Mouse (Mus musculus): ENCODE data around the gene Gpc3. TPM values are rescaled to one million over a fixed set of nuclear protein-coding genes. Genes with fewer than 3 reads are reported as not detected.
"Not testable (repeated sequence)": the region's sequence is repeated elsewhere in the genome, so short reads cannot be mapped to it uniquely, and the experiment has no call there.

The Gpc3 gene
- polyA plus RNA-seq, 1 experiment from 2014 or later = 19.6 TPM

- DNase-seq (ENCODE audit: low spot score) = no peak
Measured at GRCm38 (mm10) chrX:52412936-52413335, 200.8 kb downstream of the Gpc3 start.

DNA sequence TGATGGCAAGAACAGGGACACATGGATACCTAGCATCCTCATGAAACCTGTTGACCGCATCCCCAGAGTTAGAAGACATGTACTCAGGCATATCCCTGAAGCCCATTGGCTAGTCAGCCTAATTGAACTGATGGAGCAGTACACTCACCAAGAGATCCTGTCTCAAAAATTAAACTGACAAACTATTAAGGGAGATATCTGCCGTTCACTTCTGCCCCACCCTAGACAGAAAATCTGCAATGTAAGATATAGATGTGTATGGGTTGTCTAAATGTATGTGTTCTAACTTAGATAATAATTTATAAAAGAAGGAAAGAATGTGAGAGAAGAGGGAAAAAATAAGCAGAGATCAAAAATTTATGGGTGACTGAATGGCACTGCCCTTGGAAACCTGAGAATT is 212.6 kb downstream of the Gpc3 start:
- no peak for DNase-seq (ENCODE audit: low spot score)

DNA sequence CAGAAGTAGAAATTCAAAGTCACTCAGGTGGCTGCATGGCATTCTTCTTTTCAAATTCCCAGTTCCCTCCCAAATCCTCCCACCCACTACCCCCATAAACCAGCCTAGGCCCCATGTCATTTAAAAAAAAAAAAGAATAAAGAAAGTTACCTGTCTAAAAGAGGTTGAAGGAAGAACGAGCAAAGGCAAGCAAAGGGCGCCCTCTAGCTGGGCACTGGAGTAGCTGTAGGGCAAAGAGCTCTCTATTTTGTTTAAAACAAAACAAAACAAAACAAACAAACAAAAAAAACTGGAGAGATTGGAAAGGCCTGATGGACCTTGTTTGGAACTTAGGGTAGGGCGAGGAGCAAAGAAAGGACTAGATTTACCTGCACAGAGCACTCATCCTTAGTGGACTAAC is 238.6 kb downstream of the Gpc3 start:
- DNase-seq (ENCODE audit: low spot score) = peak; percentile 2

DNA sequence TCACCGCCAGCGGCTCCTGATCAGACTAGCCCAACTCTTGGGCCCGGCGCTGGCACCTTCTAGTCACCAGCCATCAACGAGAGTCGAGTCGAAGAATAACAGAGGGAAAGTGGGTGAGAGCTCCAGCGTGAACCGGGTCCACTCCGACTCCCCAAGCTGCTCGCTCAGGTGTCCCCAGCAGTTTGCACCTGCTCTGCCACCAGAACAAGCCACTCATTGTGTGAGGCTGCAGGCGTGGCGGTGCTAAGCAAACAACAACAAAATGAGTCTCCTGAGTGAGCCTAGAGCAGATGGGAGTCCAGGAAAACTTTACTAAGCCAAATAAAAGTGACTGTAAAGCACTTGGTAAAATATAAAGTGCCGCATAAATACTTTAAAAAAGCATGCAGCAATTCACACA is 239.5 kb downstream of the Gpc3 start:
- DNase-seq (ENCODE audit: low spot score) = no peak

DNA sequence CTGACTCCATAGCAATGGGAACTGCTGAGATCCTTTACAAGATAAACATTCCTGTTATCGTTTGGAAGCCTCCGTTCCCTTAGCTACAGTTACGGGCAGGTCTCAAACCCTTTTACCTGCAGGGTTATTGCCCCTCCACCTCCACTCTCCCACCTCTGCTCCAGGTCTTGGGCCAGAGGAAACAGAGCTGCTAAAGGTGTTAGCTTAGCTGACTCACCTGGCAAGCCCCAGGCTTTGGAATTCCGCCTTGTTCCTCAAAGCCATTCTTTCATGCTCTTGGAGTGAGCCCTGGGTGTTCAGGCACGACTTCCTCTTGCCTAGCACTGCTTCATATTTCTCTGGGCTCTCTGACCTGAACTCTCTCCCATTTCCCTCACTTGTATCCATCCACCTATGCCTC is 241.3 kb downstream of the Gpc3 start:
- no peak for DNase-seq (ENCODE audit: low spot score)

- DNase-seq (ENCODE audit: low spot score) = no peak
Measured at GRCm38 (mm10) chrX:52369938-52370758, 243.6 kb downstream of the Gpc3 start.

DNA sequence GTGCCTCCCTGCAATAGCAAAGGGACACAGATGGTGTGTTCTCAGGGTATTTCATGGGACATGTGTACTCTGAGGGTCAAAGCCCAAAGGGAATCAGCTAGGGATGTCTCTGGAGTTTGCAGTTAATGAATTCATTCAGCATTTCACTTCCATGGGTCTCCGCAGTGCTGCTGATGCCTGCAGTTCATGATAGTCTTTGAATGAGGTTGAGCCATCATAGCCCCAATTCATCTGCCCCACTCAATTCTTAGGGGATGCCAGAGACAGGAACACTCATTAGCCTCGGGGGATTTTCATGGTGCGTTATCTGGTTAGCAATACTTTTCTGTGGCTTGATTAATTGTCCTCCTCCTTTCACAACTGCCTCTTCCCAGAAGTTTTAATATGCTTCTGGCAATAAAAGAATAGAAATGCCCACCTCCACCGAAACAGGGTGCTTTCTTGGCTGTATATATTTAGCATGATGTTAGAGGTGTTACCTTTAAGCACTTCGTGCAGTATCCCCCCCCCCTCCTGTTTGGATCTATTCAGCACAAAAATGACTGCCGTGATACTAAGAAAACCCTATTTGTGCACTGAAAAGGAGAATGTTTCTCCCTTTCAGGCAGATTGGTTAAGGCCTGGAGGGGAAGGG is 244.3 kb downstream of the Gpc3 start:
- DNase-seq (ENCODE audit: low spot score) = no peak

- no peak for DNase-seq (ENCODE audit: low spot score)
Measured at GRCm38 (mm10) chrX:52366826-52367225, 246.9 kb downstream of the Gpc3 start.

DNA sequence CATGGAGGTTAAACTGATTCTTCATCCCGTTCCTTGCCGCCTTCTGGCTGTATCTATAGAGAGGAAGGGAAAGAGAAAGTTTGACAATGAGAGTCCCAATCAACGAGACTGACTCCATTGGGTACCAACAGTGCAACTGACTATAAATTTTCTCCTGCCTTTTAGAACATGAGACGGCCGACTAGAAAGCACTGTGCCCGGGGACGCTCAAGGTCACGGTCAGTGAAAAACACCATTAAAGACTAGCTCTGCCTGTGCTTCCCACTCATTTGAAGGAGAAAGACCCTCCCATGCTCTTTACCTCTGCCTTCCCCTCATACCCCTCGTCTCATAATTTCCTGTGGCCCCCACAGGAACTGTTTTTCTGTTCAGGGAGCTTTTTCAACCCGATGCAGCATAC is 248.0 kb downstream of the Gpc3 start:
- DNase-seq (ENCODE audit: low spot score) = no peak

DNA sequence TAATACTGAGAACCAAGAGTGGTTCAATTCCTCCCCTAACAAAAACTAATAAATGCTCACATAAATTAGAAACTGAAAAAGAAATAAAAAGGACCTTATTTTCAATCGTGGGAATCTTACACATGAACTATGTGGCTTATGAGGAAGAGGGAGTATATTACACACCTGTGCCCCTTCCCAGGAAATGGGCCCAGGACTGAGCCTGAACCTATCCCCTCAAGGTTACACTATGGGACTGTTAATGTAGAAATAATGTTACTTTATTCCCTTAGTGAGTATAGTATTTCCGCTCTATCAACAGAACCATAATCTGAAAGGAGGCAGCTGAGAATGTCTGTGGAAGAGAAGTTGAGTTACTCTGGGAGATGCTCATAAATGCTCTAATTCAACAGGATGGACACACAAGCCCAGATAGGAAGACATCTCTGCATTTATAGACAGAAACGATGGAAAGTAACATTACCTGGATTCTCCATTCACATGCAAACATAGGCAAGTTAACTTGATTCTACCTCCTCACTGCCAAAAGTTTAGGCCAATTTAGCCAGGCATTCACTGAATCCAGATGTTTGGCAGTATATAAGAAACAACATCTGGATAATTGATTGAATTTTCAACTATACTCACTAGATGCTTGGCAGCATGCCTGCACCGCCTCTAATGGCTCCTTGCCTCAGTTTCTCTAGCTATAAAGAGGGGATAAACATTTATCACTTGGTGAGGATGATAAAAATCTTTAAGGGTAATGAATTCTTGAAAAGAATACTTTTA is 251.3 kb downstream of the Gpc3 start:
- DNase-seq (ENCODE audit: low spot score) = no peak

DNA sequence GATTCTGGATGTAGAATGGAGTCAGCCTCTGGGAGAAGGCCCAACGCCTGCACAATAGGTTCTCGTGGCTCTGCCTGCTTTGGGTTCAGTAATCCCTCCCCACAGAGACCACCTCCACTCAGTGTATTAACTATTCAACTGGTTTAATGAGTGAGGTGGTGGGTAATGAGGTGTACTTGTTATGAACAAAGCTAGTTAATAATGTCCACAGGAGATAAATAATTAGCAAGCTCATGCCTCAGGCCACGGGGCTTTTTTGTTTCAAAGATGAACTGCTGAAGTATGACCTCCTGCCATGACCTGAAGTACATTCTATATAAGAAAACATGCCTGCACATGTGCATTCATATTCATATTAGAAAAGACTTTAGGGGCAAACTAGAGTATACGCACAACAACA is 260.8 kb downstream of the Gpc3 start:
- no peak for DNase-seq (ENCODE audit: low spot score)

GRCm38 (mm10) chrX:52350631-52351030 is 263.1 kb downstream of the Gpc3 start:
- DNase-seq (ENCODE audit: low spot score) = not testable (repeated sequence)

GRCm38 (mm10) chrX:52348773-52349172 is 265.0 kb downstream of the Gpc3 start:
- no peak for DNase-seq (ENCODE audit: low spot score)

DNA sequence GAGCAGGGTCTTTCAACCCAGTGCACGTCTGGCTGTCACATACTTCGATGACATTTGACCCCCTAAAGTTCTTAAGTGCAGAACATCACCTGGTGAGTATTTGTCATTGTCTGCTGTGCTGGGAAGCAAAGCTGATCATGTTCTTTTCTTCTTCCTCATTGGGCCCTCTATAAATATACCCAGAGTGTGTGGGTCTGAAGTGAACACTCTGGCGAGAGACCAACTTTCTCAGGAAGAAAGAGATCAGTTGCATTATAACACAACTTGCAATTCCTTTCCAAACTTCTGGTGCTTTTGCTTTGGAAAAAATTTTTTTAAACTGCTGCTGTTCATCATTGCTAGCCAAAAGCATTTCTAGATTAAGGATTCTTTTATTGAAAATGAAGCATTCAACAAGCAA is 269.7 kb downstream of the Gpc3 start:
- DNase-seq (ENCODE audit: low spot score) = no peak

- no peak for DNase-seq (ENCODE audit: low spot score)
Measured at GRCm38 (mm10) chrX:52340251-52340650, 273.5 kb downstream of the Gpc3 start.

DNA sequence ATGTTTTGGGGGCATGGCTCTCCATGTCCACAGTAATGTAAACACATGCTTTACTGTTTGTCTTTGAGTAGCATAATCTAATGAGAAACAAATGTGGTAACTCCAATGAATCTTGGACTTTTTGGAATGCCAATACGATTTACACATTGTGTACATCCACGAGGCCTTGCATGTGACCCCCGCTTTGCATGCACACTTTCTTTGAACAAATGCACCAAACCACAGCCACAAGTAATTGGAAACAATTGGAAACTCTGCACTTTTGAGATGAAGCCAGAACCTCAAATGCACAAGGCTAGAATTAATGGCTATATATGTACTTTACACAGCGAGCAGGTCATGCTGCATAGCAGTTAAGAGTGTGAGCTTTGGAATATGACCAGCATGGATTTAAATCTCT is 292.0 kb downstream of the Gpc3 start:
- no peak for DNase-seq (ENCODE audit: low spot score)

DNA sequence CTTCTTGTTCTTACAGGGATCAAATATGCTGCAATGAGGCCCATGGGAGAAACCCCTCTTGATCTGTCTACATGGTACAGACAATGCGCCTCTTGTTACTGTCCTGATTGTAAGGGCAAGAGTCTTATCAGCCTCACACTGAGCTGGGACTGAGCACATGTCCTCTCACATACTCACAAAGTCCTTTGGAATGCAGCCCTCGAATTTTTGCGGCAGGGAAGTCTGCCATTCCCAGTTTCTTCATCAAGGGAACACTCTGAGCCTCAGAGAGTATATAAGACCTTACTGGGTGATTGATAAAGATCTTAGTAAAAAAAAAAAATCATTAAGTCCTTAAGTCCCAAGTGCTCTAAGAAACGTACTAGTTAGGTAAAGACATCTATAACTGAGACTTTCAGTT is 293.1 kb downstream of the Gpc3 start:
- DNase-seq (ENCODE audit: low spot score) = no peak

DNA sequence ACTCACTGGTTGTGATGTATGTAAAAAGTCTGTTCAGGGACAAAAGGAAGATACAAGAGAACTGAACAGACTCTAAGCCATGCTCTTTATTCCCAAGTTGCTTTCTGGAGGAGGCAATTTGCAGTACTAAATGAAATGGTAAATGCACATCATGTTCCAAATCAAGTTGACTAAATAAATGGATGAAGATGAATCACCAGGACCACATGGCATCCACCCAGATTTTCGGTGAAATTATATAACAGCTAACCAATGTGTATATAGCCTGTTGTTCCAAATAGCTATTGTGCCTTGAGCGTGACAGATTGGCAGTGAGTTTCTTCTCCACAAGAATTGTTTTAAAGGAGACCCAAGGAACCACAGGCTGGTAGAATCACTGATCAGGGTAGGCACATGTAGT is 302.8 kb downstream of the Gpc3 start:
- no peak for DNase-seq (ENCODE audit: low spot score)

GRCm38 (mm10) chrX:52305226-52305625 is 308.5 kb downstream of the Gpc3 start:
- no peak for DNase-seq (ENCODE audit: low spot score)

- DNase-seq (ENCODE audit: low spot score) = no peak
Measured at GRCm38 (mm10) chrX:52288792-52289191, 325.0 kb downstream of the Gpc3 start.

- no peak for DNase-seq (ENCODE audit: low spot score)
Measured at GRCm38 (mm10) chrX:52287944-52288343, 325.8 kb downstream of the Gpc3 start.

DNA sequence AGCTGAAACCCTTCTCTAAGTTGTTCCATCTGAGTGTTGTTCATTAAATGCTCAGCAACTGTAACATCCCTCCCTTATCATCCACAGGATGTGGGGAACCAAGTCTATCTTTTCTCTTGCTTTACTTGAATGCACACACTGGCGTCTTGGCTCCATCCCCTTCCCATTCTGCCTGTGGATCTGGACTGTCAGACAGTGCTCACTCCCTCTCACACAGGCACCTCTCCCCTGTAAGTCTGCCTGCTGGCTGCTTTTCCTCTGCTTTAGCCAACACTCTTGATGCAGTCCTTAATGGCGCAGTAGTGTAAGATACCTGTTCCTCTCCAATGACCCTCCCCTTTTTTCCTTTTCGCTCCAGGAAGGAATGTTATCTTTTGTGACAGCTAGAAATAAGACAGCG is 331.7 kb downstream of the Gpc3 start:
- DNase-seq (ENCODE audit: low spot score) = no peak
